Mouse (Mus musculus): Measurements from ENCODE around the gene Lgals12. TPM values are rescaled to one million over a fixed set of nuclear protein-coding genes. Genes with fewer than 3 reads are reported as not detected.
A peak's percentile ranks its signal among the peaks of the same experiment; 100 is the strongest.

Gene Lgals12
- total RNA-seq, 2 experiments from 2014 or later, result 0.31 to 0.92 TPM

GRCm38 (mm10) chr19:7585764-7586163, 21.2 kb downstream of the Lgals12 start:
- intact Hi-C loops (cut with DNase I), result loop anchor here (2.0 kb wide), 1 partner anchor 27 kb away; no protein-coding TSS in a partner anchor
- DNase-seq (ENCODE audit: low spot score), result no peak

- DNase-seq (ENCODE audit: low spot score), result no peak
- intact Hi-C loops (cut with DNase I), result loop anchor here (2.0 kb wide), 1 partner anchor 26 kb away; no protein-coding TSS in a partner anchor
Measured at GRCm38 (mm10) chr19:7585279-7585678, 21.7 kb downstream of the Lgals12 start.

GRCm38 (mm10) chr19:7583599-7583998, 23.4 kb downstream of the Lgals12 start:
- DNase-seq (ENCODE audit: low spot score), result no peak
- intact Hi-C loops (cut with DNase I), result no loop called here

- intact Hi-C loops (cut with DNase I), result no loop called here
- no peak for DNase-seq (ENCODE audit: low spot score)
Measured at GRCm38 (mm10) chr19:7583101-7583500, 23.9 kb downstream of the Lgals12 start.

- intact Hi-C loops (cut with DNase I), result no loop called here
- DNase-seq (ENCODE audit: low spot score), result no peak
Measured at GRCm38 (mm10) chr19:7581042-7581441, 26.0 kb downstream of the Lgals12 start.

- no peak for DNase-seq (ENCODE audit: low spot score)
- intact Hi-C loops (cut with DNase I), result no loop called here
Measured at GRCm38 (mm10) chr19:7577710-7578109, 29.3 kb downstream of the Lgals12 start.

- intact Hi-C loops (cut with DNase I), result no loop called here
- DNase-seq (ENCODE audit: low spot score), result no peak
Measured at GRCm38 (mm10) chr19:7576180-7576579, 30.8 kb downstream of the Lgals12 start.

- intact Hi-C loops (cut with DNase I), result no loop called here
Measured at GRCm38 (mm10) chr19:7569650-7570049, 37.3 kb downstream of the Lgals12 start.

GRCm38 (mm10) chr19:7568364-7568763, 38.6 kb downstream of the Lgals12 start:
- intact Hi-C loops (cut with DNase I), result no loop called here
- no peak for DNase-seq (ENCODE audit: low spot score)

More at GRCm38 (mm10) chr19:7569650-7570049, 37.3 kb downstream of the Lgals12 start:
- no peak for DNase-seq (ENCODE audit: low spot score)

- intact Hi-C loops (cut with DNase I), result no loop called here
- no peak for DNase-seq (ENCODE audit: low spot score)
Measured at GRCm38 (mm10) chr19:7566826-7567225, 40.2 kb downstream of the Lgals12 start.

- DNase-seq (ENCODE audit: low spot score), result no peak
- intact Hi-C loops (cut with DNase I), result no loop called here
Measured at GRCm38 (mm10) chr19:7564457-7564856, 42.5 kb downstream of the Lgals12 start.

- intact Hi-C loops (cut with DNase I), result no loop called here
- DNase-seq (ENCODE audit: low spot score), result no peak
Measured at GRCm38 (mm10) chr19:7563676-7564075, 43.3 kb downstream of the Lgals12 start.

- DNase-seq (ENCODE audit: low spot score), result no peak
- intact Hi-C loops (cut with DNase I), result no loop called here
Measured at GRCm38 (mm10) chr19:7562601-7563129, 44.3 kb downstream of the Lgals12 start.

GRCm38 (mm10) chr19:7561456-7561855, 45.5 kb downstream of the Lgals12 start:
- no peak for DNase-seq (ENCODE audit: low spot score)
- intact Hi-C loops (cut with DNase I), result no loop called here

- DNase-seq (ENCODE audit: low spot score), result no peak
- intact Hi-C loops (cut with DNase I), result loop anchor here (2.0 kb wide), 1 partner anchor 25 kb away; no protein-coding TSS in a partner anchor
Measured at GRCm38 (mm10) chr19:7559986-7560385, 47.0 kb downstream of the Lgals12 start.

- no peak for DNase-seq (ENCODE audit: low spot score)
- intact Hi-C loops (cut with DNase I), result loop anchor here (2.0 kb wide), 1 partner anchor 26 kb away; no protein-coding TSS in a partner anchor
Measured at GRCm38 (mm10) chr19:7558675-7559074, 48.3 kb downstream of the Lgals12 start.

- no peak for DNase-seq (ENCODE audit: low spot score)
- intact Hi-C loops (cut with DNase I), result loop anchor here (2.0 kb wide), 3 partner anchors 27 to 37 kb away; no protein-coding TSS in a partner anchor
Measured at GRCm38 (mm10) chr19:7557844-7558243, 49.1 kb downstream of the Lgals12 start.

GRCm38 (mm10) chr19:7557328-7557822, 49.6 kb downstream of the Lgals12 start, which contains the start of gene Pla2g16:
TSS of gene Pla2g16 (plus strand) at chr19:7557459.
- peak; percentile 50 for DNase-seq (ENCODE audit: low spot score)
- intact Hi-C loops (cut with DNase I), result loop anchor here (2.0 kb wide), 2 partner anchors 27 to 37 kb away; no protein-coding TSS in a partner anchor

- intact Hi-C loops (cut with DNase I), result loop anchor here (2.0 kb wide), 2 partner anchors 26 to 38 kb away; no protein-coding TSS in a partner anchor
- no peak for DNase-seq (ENCODE audit: low spot score)
Measured at GRCm38 (mm10) chr19:7556641-7557040, 50.4 kb downstream of the Lgals12 start.

- DNase-seq (ENCODE audit: low spot score), result no peak
- intact Hi-C loops (cut with DNase I), result no loop called here
Measured at GRCm38 (mm10) chr19:7554881-7555280, 52.1 kb downstream of the Lgals12 start.

GRCm38 (mm10) chr19:7553441-7553840, 53.6 kb downstream of the Lgals12 start:
- intact Hi-C loops (cut with DNase I), result no loop called here
- no peak for DNase-seq (ENCODE audit: low spot score)

GRCm38 (mm10) chr19:7552301-7552673, 54.7 kb downstream of the Lgals12 start:
- DNase-seq (ENCODE audit: low spot score), result no peak
- intact Hi-C loops (cut with DNase I), result no loop called here

Data from heart, postnatal 25 days (tissue).